Mouse (Mus musculus) lung, adult 18-20 months (tissue): ENCODE results near the gene Dock3.
A peak's percentile ranks its signal among the peaks of the same experiment; 100 is the strongest.

ENCODE experiments used
- DNase-seq, 2 experiments: peaks; one replicate each; pipeline ENCODE4 v3.0.0; 2022; ENCODE audit warnings: mixed read lengths in 2 of 2

The Dock3 gene

DNA sequence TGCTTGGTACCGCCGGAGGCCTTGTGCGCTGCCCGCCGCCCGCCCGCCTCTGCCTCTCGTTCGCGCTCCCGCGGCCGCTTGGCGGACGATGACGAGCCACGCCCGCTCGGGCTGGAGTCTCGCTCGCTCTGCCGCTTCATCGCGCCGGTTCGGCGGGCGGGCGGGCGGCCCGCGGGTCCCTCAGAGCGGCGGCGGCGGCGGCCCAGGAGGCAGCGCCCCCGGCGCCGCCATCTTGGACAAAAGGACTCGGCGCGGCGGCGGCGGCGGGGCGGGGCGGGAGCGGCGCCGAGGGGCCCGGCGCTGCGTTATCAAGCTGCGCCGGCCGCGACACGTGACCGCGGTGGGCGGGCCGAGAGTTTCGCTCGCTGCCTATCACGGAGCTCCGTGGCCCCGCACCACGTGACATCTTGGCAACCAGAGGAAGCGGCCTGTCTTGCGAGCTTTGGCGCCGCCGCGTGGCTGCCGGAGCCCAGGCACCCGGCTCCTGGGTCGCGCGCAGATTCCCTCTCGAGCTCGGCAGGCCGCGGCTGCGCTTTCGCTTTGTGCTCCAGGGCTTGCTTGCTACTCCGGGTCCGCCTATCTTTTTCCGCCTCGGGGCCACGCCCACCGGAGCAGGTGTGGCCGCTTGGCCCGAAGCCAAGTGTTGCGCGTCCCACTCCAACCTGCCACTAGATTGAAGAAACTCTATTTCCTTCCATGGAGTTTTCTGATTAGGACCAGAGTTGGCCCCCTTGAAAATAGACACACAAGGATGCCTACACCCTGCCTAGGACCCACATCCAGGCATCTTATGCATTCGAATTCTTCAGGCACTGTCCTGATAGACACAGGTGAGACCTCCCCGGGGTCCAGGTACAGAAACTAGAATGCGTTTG, 344.6 kb downstream of the Dock3 start, which contains the start of gene Rbm15b:
Gene Rbm15b, minus strand, starts transcription at position 601 of the 875 bp plus-strand sequence.
- peak; percentile 98 for DNase-seq

GRCm38 (mm10) chr9:106885901-106886731, 345.6 kb downstream of the Dock3 start:
- DNase-seq = peak; percentile 45 to 58

- DNase-seq = no peak
Observed at GRCm38 (mm10) chr9:106884996-106885900, 346.5 kb downstream of the Dock3 start.

DNA sequence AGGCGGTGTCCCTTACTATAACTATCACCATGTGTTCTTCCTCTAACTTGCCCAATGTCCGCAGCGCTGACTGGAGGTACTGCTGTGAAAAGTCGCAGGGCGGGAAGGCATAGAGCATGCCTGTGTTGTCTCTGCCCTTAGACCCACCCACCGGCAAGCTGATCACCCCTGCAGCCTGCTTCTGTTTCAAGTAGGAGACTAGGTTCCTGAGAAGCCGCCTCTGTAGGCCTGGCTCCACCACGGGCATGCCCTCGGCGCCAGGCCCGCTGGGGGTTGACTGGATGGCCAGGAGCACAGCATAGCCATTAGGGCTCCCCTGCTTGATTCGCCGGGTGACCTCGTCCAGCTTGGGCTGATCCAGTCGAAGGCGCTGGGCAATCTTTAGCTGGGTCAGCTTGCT, 347.4 kb downstream of the Dock3 start:
- no peak for DNase-seq

DNA sequence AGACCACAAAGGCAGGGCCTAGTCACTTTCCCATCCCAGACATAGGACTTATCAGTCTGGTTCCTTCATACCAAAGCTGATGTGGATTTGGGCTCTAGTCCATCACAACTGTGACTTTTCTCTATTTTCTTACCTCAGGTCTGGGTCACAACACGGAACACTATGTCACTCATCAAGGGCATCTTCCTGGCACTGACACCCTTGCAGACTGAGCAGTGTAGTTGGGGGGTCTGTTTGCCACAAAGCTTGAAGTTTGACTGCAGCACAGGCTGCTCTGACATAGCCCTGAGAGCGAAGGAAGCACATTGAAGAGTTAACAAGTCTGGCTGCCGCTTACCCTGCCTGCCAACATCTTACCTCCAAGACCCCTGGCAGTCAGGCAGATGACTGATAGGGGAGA, 348.6 kb downstream of the Dock3 start:
- no peak for DNase-seq

GRCm38 (mm10) chr9:106882176-106882575, 349.5 kb downstream of the Dock3 start:
- DNase-seq = no peak

DNA sequence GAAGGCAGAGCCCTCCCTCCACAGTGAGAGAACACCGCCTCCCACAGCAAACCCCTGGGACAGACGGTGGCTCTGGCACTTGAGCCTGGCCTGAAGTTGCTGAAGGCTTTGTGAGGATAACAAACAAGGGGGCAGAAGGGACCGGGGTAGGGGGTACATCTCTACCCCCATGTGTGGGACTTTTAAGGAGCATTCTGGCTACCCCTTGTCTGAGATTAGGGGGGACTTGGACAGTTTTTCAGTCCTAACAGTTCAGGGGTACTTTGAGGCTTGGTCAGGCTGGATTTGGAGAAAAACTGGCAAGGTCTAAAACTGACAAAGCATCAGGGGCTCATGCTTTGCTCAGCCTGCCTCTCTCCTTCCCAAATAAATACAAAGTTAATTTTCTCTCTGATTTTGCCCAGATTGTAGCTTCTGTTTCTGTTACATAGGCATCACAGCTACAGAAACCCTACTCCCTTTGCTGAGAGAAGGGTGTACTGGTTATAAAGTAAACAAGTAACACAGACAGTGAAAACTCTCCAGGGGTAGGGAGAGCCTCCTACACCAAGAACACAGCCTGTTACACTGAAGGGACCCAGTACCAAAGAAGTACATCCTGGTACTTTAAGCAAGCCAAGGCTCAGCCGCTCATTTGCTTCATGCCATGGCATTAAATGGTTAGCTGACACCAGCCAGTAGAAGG, 350.5 kb downstream of the Dock3 start:
- no peak for DNase-seq

GRCm38 (mm10) chr9:106879471-106879870, 352.2 kb downstream of the Dock3 start:
- DNase-seq = no peak

- no peak for DNase-seq
Observed at GRCm38 (mm10) chr9:106876666-106877065, 355.0 kb downstream of the Dock3 start.

GRCm38 (mm10) chr9:106874216-106874615, 357.5 kb downstream of the Dock3 start:
- DNase-seq = no peak

- no peak for DNase-seq
Observed at GRCm38 (mm10) chr9:106858036-106858435, 373.7 kb downstream of the Dock3 start.

DNA sequence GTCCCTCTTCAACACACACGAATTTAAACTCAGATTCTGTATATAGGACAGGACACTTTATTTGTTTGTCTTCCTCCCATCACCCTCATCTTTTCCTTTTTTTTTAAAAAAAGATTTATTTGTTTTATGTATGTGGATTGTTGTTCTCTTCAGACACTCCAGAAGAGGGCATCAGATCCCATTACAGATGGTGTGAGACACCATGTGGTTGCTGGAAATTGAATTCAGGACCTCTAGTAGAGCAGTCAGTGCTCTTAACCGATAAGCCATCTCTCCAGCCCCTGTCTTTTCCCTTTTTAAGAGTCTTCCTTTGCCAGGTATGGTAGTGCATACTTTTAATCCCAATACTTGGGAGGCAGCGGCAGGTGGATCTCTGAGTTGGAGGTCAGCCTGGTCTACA, 375.0 kb downstream of the Dock3 start:
- no peak for DNase-seq
